Mouse (Mus musculus) small intestine, adult 10 weeks (tissue): ENCODE measurements around the gene Dvl1. TPM values are rescaled to one million over a fixed set of nuclear protein-coding genes. Genes with fewer than 3 reads are reported as not detected.

ENCODE experiments used
- polyA plus RNA-seq: library from polyadenylated mRNA; stranded (reverse); fragments of 350-450 nt; fragmentation: Illumina TruSeq; extraction: RNeasy Lipid Tissue Mini Kit (QIAGEN cat#74804); gene quantifications from one replicate; pipeline ENCODE4 v1.2.3, GENCODE M21; 2014; ENCODE audit warnings: low replicate concordance

Gene Dvl1
- 2.0 TPM for polyA plus RNA-seq

GRCm38 (mm10) chr4:155846871-155847578 is at the start of gene Dvl1:
TSS of gene Dvl1 (plus strand) at chr4:155847402.

GRCm38 (mm10) chr4:155802741-155803339 is 44.4 kb upstream of the Dvl1 start, which contains the start of gene Mrpl20:
TSS of gene Mrpl20 (plus strand) at chr4:155802878.

DNA sequence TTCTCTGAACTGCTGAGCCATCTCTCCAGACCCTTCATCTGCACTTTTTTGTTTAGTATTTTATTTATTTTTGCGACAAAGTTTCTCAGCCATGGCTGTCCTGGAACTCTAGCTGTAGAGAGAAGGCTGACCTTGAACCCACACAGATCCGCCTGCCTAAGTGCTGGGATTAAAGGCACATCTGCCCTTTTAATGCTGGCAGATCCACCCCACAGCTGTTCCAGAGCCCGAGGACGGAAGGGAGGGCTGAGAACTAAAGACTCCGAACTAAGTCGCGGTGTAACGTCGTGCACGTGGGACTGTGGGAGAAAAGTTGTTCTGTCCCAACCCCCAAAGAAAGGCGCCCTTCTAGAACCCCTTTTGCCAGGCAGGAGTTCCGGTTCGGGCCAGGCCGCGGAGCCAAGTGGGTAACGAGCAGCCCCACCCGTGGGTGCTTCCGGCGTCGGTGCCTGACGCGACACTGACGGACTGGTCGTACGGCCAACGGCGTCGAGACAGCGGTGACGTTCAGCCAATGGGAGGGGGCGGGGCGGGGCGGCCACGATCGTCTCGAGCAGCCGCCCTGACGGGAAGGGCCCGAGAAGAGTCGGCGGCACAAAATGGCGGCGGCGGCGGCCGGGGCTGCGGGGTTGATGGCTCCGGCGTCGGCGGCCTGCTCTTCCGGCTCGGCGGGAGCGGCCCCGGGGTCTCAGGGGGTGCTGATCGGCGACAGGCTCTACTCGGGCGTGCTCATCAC is 35.1 kb upstream of the Dvl1 start, which contains the start of gene Ccnl2:
Gene Ccnl2, plus strand, starts transcription at position 561 of the 736 bp plus-strand sequence.

DNA sequence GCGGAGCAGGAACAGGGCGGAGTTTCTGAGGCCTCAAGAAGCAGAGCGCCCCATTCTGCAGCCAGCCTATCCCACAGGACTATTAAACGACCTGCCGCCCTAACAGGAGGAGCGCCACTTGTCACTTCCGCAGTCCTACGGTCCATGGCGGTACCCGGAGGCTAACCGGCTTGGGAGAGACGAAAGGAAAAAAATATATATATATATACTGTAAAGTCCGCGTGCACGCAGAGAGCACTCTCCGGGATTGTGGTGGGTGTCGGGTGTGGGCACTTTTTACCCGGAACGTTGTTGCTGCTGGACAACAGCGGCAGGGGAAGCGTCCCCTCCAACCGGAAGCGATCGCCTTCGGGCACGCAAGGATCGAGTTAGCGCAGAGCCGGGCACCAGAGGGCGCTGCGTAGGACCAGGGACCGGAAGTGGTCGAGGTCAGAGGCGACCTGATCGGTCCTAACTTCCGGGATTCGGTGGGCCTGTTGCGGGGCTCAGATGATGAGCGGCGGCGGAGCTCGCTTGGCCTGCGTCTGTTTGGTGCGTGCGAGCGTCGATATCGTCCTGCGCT is 15.9 kb upstream of the Dvl1 start, which contains the start of gene Aurkaip1:
Gene Aurkaip1, plus strand, starts transcription at position 68 of the 562 bp plus-strand sequence.

GRCm38 (mm10) chr4:155839483-155839910 is 7.7 kb upstream of the Dvl1 start, which contains the start of gene Mxra8:
TSS of gene Mxra8 (plus strand) at chr4:155839680.

DNA sequence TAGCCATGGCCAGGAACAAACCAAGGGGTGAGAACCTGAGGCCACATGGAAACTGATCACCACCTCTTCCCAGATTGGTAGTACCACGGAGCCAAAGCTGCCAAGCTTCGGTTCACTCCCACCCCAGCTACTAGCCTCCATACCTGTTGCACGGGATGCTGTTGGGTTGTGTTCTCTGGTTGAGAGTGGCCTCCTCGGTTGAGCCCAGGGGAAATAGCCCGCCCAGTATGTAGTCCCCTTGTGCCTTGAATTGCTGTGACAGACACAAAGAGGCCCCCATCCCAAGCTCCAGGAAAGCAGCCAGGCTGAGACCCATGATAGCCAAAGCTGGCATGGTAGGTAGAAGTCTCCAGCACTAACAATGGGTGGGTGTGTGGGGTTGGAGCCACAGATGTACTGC is 15.8 kb downstream of the Dvl1 start, which contains the start of gene Tas1r3:
Gene Tas1r3, minus strand, starts transcription at position 362 of the 400 bp plus-strand sequence.

DNA sequence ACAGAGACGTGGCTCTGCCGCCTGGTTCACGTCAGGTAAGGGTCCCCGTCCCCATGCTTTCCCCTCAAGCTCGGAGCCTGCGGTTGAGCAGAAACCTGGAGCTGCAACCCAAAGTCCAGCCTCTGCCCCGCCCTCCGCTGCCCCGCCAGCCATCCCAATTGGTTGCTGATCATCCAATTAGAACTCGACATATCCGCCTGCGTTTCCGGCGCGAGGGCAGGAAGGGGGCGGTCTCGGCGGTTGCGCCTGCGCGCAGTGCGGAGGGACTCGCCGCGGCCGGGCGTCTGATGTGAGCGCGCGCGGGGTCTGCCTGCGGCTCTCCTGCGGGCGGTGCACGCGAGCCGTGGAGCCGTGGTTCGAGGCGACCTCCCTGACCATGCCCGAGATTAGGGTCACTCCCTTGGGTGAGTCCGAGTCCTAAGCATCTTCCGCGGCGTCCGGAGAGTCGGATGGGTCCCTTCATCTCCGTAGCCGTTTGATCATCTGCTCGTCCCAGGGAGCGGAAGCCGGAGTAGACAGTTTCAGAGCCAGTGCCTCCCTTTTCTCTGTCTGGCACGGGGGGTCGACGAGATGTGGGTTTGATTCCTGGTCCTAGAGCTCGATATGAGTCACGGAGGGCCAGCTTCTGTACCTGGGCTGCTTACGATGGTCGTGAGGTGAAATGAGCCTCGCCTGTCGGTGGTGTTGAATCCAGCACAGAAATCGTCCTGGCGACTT is 22.3 kb downstream of the Dvl1 start, which contains the start of the genes Cptp and Ints11:
Gene Cptp, minus strand, starts transcription at position 124 of the 717 bp plus-strand sequence.
Gene Ints11, plus strand, starts transcription at position 230 of the 717 bp plus-strand sequence.

DNA sequence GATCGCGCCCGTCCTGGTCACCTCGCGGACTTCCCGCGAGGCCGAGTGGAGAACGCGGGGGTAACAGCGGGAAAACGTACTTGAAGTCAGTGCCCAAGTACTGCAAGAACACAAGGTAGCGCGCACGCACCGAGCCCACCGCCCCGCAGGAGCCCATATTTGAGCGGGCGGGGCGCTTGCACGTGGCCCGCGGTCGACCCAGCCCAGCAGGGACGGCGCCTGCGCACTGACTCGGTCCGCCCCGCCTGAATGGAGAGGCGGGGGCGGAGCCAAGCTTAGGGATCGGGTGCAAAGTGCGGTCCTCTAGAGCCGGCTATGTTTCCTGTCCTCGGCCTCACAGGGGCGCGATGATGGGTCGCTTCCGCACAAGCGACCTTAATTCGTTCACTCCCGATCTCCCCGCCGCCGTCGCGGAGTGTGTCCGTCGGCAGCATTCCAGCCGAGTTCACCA is 44.4 kb downstream of the Dvl1 start, which contains the start of the genes Pusl1 and Acap3:
Gene Pusl1, minus strand, starts transcription at position 231 of the 451 bp plus-strand sequence.
Gene Acap3, plus strand, starts transcription at position 272 of the 451 bp plus-strand sequence.

Other genes starting within 250 kb of the Dvl1 start
- 39.8 TPM for gene Slc35e2, start 246.0 kb upstream of the Dvl1 start, polyA plus RNA-seq
- gene Cdk11b, start 222.5 kb upstream of the Dvl1 start, polyA plus RNA-seq = 152 TPM
- not detected for gene Gm10563, start 202.0 kb upstream of the Dvl1 start, polyA plus RNA-seq
- gene Mmp23, start 194.0 kb upstream of the Dvl1 start, polyA plus RNA-seq = 0.45 TPM
- gene Mib2, start 178.2 kb upstream of the Dvl1 start, polyA plus RNA-seq = 0.71 TPM
- not detected for gene Fndc10, start 153.1 kb upstream of the Dvl1 start, polyA plus RNA-seq
- 77.1 TPM for gene Ssu72, start 142.6 kb upstream of the Dvl1 start, polyA plus RNA-seq
- not detected for gene Tmem240, start 112.6 kb upstream of the Dvl1 start, polyA plus RNA-seq
- 3.7 TPM for gene Atad3a, start 86.3 kb upstream of the Dvl1 start, polyA plus RNA-seq
- 4.6 TPM for gene Vwa1, start 72.7 kb upstream of the Dvl1 start, polyA plus RNA-seq
- gene Tmem88b, start 61.5 kb upstream of the Dvl1 start, polyA plus RNA-seq = 6.6 TPM
- gene Ankrd65, start 57.0 kb upstream of the Dvl1 start, polyA plus RNA-seq = not detected
- 36.0 TPM for gene Mrpl20, start 44.5 kb upstream of the Dvl1 start, polyA plus RNA-seq
- 101 TPM for gene Ccnl2, start 34.9 kb upstream of the Dvl1 start, polyA plus RNA-seq
- gene Aurkaip1, start 16.1 kb upstream of the Dvl1 start, polyA plus RNA-seq = 2.4 TPM
- 22.8 TPM for gene Mxra8, start 7.7 kb upstream of the Dvl1 start, polyA plus RNA-seq
- not detected for gene Tas1r3, start 16.0 kb downstream of the Dvl1 start, polyA plus RNA-seq
- gene Cptp, start 22.0 kb downstream of the Dvl1 start, polyA plus RNA-seq = 10.8 TPM
- gene Ints11, start 22.1 kb downstream of the Dvl1 start, polyA plus RNA-seq = 1.2 TPM
- 0.59 TPM for gene Pusl1, start 44.4 kb downstream of the Dvl1 start, polyA plus RNA-seq
- not detected for gene Acap3, start 44.4 kb downstream of the Dvl1 start, polyA plus RNA-seq
- gene Ube2j2, start 96.4 kb downstream of the Dvl1 start, polyA plus RNA-seq = 143 TPM
- 15.7 TPM for gene C1qtnf12, start 114.9 kb downstream of the Dvl1 start, polyA plus RNA-seq
- 3.5 TPM for gene B3galt6, start 145.2 kb downstream of the Dvl1 start, polyA plus RNA-seq
- 126 TPM for gene Sdf4, start 145.5 kb downstream of the Dvl1 start, polyA plus RNA-seq
- not detected for gene Tnfrsf4, start 166.4 kb downstream of the Dvl1 start, polyA plus RNA-seq
- not detected for gene Tnfrsf18, start 178.8 kb downstream of the Dvl1 start, polyA plus RNA-seq
- 0.59 TPM for gene Ttll10, start 212.0 kb downstream of the Dvl1 start, polyA plus RNA-seq